Mouse (Mus musculus): ENCODE data around the gene Pgm5. TPM values are rescaled to one million over a fixed set of nuclear protein-coding genes. Genes with fewer than 3 reads are reported as not detected.

Gene Pgm5
- polyA plus RNA-seq, 1 experiment from 2014 or later, result 8.8 TPM

GRCm38 (mm10) chr19:24899578-24900544 lies 38.2 kb upstream of the Pgm5 start:
- H3K36me3 ChIP-seq (ENCODE audit: control insufficient read depth, insufficient read depth, low read length), result no peaks in the 10 kb centered on the region
- no peaks in the 10 kb centered on the region for H3K9me3 ChIP-seq (ENCODE audit: control insufficient read depth, low read length)
- H3K4me2 ChIP-seq (ENCODE audit: low read length), result peak overlapping the region; percentile 53
- peaks cover 12% of the 10 kb centered on the region for H3K4me1 ChIP-seq (replicated peaks; ENCODE audit: control insufficient read depth, insufficient read depth, low read length)
- H3K27ac ChIP-seq (ENCODE audit: low read depth), result no peak overlapping the region
- WGBS, result under 1% methylated on average over 84 of the region's 84 CpGs
- H3K4me3 ChIP-seq (ENCODE audit: low read depth, low read length), result peak overlapping the region; percentile 31
- H3K9ac ChIP-seq (ENCODE audit: low read length), result no peak overlapping the region
- DNase-seq (ENCODE audit: low spot score) (peak; percentile 84), ATAC-seq (replicated peaks; ENCODE audit: low FRiP score, low TSS enrichment, low read depth) (no peak)
- H3K27me3 ChIP-seq (replicated peaks; ENCODE audit: control insufficient read depth, insufficient read depth, low read length), result peaks cover 97% of the 10 kb centered on the region

GRCm38 (mm10) chr19:24898737-24899577 lies 37.3 kb upstream of the Pgm5 start:
- Histone ChIP-seq H3K36me3 (ENCODE audit: control insufficient read depth, insufficient read depth, low read length) (no peaks in the 10 kb centered on the region), H3K9me3 (ENCODE audit: control insufficient read depth, low read length) (no peaks in the 10 kb centered on the region), H3K4me1 (replicated peaks; ENCODE audit: control insufficient read depth, insufficient read depth, low read length) (peaks cover 12% of the 10 kb centered on the region), H3K27ac (ENCODE audit: low read depth) (no peak overlapping the region), H3K4me3 (ENCODE audit: low read depth, low read length) (peak overlapping the region; percentile 31; the same call in 1 of the 2 replicates), H3K4me2 (ENCODE audit: low read length) (no peak overlapping the region; the same call in 1 of the 2 replicates), H3K27me3 (replicated peaks; ENCODE audit: control insufficient read depth, insufficient read depth, low read length) (peaks cover 90% of the 10 kb centered on the region), H3K9ac (ENCODE audit: low read length) (no peak overlapping the region)
- DNase-seq (ENCODE audit: low spot score) (peak; percentile 78), ATAC-seq (replicated peaks; ENCODE audit: low FRiP score, low TSS enrichment, low read depth) (no peak)
- WGBS, result 4% methylated on average over 34 of the region's 34 CpGs

- Histone ChIP-seq H3K36me3 (ENCODE audit: control insufficient read depth, insufficient read depth, low read length) (no peaks in the 10 kb centered on the region), H3K27ac (ENCODE audit: low read depth) (no peak overlapping the region), H3K9me3 (ENCODE audit: control insufficient read depth, low read length) (no peaks in the 10 kb centered on the region), H3K27me3 (replicated peaks; ENCODE audit: control insufficient read depth, insufficient read depth, low read length) (peaks cover 81% of the 10 kb centered on the region), H3K4me3 (ENCODE audit: low read depth, low read length) (no peak overlapping the region; the same call in 1 of the 2 replicates), H3K4me2 (ENCODE audit: low read length) (no peak overlapping the region), H3K9ac (ENCODE audit: low read length) (no peak overlapping the region), H3K4me1 (replicated peaks; ENCODE audit: control insufficient read depth, insufficient read depth, low read length) (peaks cover 12% of the 10 kb centered on the region)
- 2% methylated on average over 20 of the region's 20 CpGs for WGBS
- ATAC-seq (replicated peaks; ENCODE audit: low FRiP score, low TSS enrichment, low read depth) (no peak), DNase-seq (ENCODE audit: low spot score) (peak; percentile 75)
Measured at GRCm38 (mm10) chr19:24897896-24898736, 36.5 kb upstream of the Pgm5 start.

DNA sequence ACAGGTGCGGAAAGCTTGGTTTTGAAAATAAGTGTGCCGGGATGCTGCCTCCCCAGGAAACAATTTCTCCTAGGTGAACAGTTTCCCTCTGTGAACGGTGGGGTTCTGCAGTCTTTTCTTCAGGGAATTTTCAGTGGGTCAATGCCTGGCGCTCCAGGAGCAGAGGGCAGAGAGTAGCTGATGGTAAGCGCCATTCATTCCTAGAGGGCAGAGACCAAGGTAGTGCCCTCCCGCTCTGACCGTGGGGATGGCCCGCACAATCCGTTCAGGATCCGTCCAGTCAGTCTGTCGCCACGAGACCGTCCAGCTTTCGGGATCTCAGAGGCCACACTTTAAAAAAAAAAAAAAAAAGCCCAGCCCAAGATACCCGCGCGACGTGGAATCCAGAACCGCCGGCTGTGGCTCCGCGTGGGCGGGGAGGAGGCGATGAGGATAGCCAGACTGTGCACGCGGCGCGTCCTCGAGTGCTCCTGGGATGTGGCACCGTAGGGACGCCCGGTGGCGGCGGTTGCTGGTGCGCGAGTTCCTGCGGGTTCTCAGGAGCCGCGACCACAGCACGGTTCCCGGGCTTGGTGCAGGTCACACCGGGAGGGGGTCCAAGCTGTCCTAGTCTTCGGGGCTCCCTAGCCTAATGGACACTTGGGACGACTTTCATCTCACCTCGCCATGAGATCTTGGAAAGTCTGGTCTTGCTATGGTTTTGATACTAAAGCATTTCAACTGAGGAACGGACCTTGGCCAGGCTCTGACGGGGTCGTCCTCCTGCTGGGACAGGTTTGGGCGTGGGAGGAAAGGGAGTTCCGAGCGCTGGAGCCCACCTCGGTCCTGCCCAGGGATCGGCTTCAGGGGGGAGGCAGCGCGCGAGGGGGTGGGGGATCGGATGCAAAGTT lies 35.6 kb upstream of the Pgm5 start:
- 1% methylated on average over 57 of the region's 57 CpGs for WGBS
- ATAC-seq (replicated peaks; ENCODE audit: low FRiP score, low TSS enrichment, low read depth), result no peak

DNA sequence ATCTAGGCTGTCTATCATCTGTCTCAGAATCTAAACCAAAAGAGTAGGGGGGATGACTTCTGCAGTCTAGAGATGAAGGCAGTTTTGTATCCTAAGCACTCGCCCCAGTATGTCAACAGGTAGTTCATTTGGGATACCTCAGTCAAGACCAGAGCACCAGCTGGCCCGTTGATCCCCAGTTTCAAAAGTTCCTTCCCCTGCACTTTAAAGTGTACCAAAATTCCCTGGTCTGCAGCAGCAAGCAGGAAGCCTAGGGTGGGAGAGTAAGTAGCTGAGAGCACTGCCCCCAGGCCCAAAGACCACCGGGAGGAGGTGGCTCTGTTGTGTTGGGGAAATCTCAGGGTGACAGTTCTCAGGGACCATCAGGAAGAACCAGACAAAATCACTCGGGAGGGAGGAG lies 34.9 kb upstream of the Pgm5 start:
- no peak for DNase-seq (ENCODE audit: low spot score)
- Histone ChIP-seq H3K9ac (ENCODE audit: low read length) (no peak overlapping the region), H3K4me1 (replicated peaks; ENCODE audit: control insufficient read depth, insufficient read depth, low read length) (peaks cover 12% of the 10 kb centered on the region), H3K4me2 (ENCODE audit: low read length) (no peak overlapping the region), H3K4me3 (ENCODE audit: low read depth, low read length) (no peak overlapping the region), H3K9me3 (ENCODE audit: control insufficient read depth, low read length) (no peaks in the 10 kb centered on the region), H3K27me3 (replicated peaks; ENCODE audit: control insufficient read depth, insufficient read depth, low read length) (peaks cover 65% of the 10 kb centered on the region), H3K36me3 (ENCODE audit: control insufficient read depth, insufficient read depth, low read length) (no peaks in the 10 kb centered on the region), H3K27ac (ENCODE audit: low read depth) (no peak overlapping the region)
- ATAC-seq (replicated peaks; ENCODE audit: low FRiP score, low TSS enrichment, low read depth), result no peak
- WGBS, result 17% methylated on average over 4 of the region's 4 CpGs

More for the DNA sequence above, 35.6 kb upstream of the Pgm5 start:
- H3K4me2 ChIP-seq (ENCODE audit: low read length), result peak overlapping the region; percentile 37; the same call in 1 of the 2 replicates
- H3K4me1 ChIP-seq (replicated peaks; ENCODE audit: control insufficient read depth, insufficient read depth, low read length), result peaks cover 12% of the 10 kb centered on the region
- peaks cover 73% of the 10 kb centered on the region for H3K27me3 ChIP-seq (replicated peaks; ENCODE audit: control insufficient read depth, insufficient read depth, low read length)
- H3K4me3 ChIP-seq (ENCODE audit: low read depth, low read length), result peak overlapping the region; percentile 11; the same call in 1 of the 2 replicates
- H3K9me3 ChIP-seq (ENCODE audit: control insufficient read depth, low read length), result no peaks in the 10 kb centered on the region
- H3K9ac ChIP-seq (ENCODE audit: low read length), result no peak overlapping the region
- DNase-seq (ENCODE audit: low spot score), result peak; percentile 71
- no peaks in the 10 kb centered on the region for H3K36me3 ChIP-seq (ENCODE audit: control insufficient read depth, insufficient read depth, low read length)
- H3K27ac ChIP-seq (ENCODE audit: low read depth), result no peak overlapping the region

DNA sequence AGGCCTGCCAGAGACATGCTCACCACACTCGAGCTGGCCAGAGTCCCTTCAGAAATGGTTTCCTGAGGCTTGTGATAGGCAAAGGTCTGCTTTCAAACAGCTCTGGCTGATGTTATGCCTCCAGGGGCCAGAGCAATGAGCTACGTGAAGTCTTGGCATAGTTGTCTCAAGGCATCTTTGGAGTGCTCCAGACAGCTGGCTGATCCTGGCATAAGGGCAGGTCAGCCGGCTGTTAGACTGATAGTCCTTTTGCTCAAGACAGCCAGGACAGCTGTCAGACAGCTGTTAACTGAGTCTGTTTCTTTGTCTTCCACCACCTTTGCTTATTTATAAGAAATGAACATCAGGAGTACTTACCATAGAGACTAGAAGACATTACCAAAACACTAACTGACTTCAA lies 25.2 kb upstream of the Pgm5 start:
- H3K9me3 ChIP-seq (ENCODE audit: control insufficient read depth, low read length), result no peaks in the 10 kb centered on the region
- no peak overlapping the region for H3K27ac ChIP-seq (ENCODE audit: low read depth)
- WGBS, result 74% methylated on average over 3 of the region's 3 CpGs
- no peaks in the 10 kb centered on the region for H3K36me3 ChIP-seq (ENCODE audit: control insufficient read depth, insufficient read depth, low read length)
- ATAC-seq (replicated peaks; ENCODE audit: low FRiP score, low TSS enrichment, low read depth), result no peak
- no peak overlapping the region for H3K9ac ChIP-seq (ENCODE audit: low read length)
- DNase-seq (ENCODE audit: low spot score), result no peak
- no peaks in the 10 kb centered on the region for H3K27me3 ChIP-seq (replicated peaks; ENCODE audit: control insufficient read depth, insufficient read depth, low read length)
- H3K4me2 ChIP-seq (ENCODE audit: low read length), result no peak overlapping the region
- H3K4me1 ChIP-seq (replicated peaks; ENCODE audit: control insufficient read depth, insufficient read depth, low read length), result no peaks in the 10 kb centered on the region; the same call in 1 of the 2 replicates
- no peak overlapping the region for H3K4me3 ChIP-seq (ENCODE audit: low read depth, low read length)

- DNase-seq (ENCODE audit: low spot score) (peak; percentile 78), ATAC-seq (replicated peaks; ENCODE audit: low FRiP score, low TSS enrichment, low read depth) (no peak)
- 7% methylated on average over 5 of the region's 5 CpGs for WGBS
- Histone ChIP-seq H3K4me2 (ENCODE audit: low read length) (no peak overlapping the region), H3K9ac (ENCODE audit: low read length) (no peak overlapping the region), H3K9me3 (ENCODE audit: control insufficient read depth, low read length) (no peaks in the 10 kb centered on the region), H3K36me3 (ENCODE audit: control insufficient read depth, insufficient read depth, low read length) (no peaks in the 10 kb centered on the region), H3K4me1 (replicated peaks; ENCODE audit: control insufficient read depth, insufficient read depth, low read length) (peaks cover 5% of the 10 kb centered on the region), H3K27me3 (replicated peaks; ENCODE audit: control insufficient read depth, insufficient read depth, low read length) (no peaks in the 10 kb centered on the region), H3K27ac (ENCODE audit: low read depth) (no peak overlapping the region), H3K4me3 (ENCODE audit: low read depth, low read length) (no peak overlapping the region)
Measured at GRCm38 (mm10) chr19:24885504-24885903, 23.8 kb upstream of the Pgm5 start.
